Mouse (Mus musculus) spleen, embryonic (tissue): Measurements from ENCODE around the gene Klf6.

ENCODE experiments used
- CTCF ChIA-PET: fragments of 350-600 bp; sonication (Branson Sonifier 250); formaldehyde crosslinking; loops from one replicate; lab custom pipeline; 2022; lab: Charles Lee

The Klf6 gene

DNA sequence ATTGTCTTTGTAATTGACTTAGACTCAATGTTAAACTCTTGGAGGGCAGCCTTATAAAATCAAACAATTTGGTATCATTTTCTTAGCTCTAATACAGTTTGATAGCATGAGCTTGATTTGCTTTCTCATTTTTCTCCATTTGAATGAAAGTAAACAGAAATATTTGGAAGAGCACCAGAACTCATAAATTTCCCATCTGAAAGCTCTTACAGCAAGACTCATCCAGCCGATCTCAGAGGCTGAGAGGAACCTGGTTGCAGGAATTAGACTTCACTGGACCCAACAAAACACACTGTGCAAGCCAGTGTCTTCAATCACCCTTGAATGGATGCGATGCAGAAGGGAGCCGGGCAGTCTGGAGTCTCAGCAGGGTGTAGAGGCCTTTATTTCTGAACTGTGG, 34.6 kb downstream of the Klf6 start:
- CTCF ChIA-PET, result interaction anchor here (0.7 kb wide), 1 partner anchor 82 kb away, joined by 3 read pairs; no protein-coding TSS in a partner anchor

DNA sequence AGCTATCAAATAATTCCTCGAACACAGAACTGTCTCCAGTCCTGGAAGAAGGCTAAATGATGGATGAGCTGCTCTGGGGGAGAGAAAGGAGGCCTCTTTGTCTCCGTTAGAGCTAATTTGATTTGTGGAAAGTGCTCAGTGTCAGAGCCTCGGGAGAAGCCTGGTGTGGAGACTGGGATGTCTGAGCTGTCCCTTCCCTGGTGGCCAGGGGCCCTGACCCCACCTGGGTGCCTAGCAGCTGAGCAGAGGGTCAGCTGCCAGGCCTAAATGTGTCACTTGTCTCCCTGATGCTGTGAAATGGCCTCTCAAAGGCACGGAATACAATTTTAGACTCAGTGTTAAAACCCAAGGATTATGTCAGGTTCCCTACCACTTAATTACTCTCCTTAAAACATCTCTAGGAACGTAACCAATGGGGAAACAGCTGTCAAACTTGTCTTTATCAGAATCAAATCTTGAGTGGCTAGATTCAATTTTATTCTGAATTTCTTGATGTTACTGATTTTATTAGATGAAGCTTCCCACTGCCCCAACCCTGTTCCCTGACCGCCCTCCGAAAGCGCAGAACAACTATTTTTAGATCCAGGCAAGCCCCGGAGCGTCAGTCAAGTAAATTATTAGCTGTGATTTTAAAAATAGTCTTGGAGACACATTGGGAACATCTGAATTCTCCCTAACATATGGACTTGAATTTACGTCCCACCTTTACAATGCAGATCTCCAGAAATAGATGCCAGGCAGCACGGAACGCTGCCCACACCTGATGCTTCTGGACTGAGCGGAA, 36.1 kb downstream of the Klf6 start:
- CTCF ChIA-PET, result no interaction called here

DNA sequence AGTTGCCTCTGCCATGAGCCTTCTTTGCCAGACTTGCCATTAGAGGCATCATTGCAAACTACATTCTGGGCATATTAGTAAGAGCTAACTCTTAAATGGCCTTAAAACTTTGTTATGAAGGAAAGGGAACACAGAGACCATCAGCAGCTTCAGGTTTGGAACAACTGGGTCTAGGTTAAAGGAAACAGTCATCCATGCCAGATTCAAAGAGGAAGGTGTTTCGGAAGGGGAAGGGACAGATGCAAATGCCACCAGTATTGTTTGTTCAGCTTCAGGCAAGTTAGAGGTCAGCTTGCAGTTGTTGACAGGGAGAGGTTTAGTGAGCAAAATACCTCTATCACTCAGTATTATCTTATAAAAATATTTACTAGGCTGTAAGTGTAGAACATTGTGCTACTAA, 37.7 kb downstream of the Klf6 start:
- CTCF ChIA-PET, result no interaction called here

DNA sequence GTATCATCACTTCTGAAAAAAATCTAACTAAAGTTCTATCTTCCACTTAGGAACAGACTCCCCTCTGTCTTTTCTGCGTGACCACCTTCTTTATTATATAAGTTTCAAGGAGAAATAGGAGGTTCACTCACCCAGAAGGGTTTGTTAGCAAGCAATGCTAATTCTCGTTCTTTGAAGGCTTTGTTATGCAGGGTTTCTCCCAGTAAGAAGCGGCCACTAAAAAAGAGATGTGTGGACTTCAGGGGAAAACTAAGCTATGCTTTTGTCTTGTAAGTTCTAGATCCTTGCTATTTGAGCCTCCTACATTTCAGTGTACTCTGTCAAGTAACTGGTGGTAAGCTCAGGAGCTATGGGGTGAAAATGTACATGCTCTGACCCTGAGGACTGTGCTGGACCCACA, 38.4 kb downstream of the Klf6 start:
- CTCF ChIA-PET, result no interaction called here

DNA sequence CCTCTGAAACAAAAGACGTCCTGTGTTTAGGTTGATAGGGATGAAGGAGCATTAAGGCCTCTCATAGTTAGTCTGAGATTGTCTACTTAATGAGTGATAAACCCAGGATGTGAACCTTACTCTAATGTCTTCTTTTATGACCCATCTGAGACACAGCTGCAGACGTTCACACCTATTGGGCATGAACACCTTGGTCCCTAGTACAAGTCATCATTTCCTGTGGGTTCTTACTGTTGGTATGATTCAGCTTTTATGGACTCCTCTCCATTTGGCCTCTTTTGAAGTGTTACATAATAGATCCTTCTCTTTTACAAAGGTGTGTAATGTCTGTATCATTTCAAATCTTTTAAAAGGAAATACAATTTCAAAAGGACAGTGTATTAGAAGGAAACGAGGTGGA, 51.9 kb downstream of the Klf6 start:
- CTCF ChIA-PET, result no interaction called here

DNA sequence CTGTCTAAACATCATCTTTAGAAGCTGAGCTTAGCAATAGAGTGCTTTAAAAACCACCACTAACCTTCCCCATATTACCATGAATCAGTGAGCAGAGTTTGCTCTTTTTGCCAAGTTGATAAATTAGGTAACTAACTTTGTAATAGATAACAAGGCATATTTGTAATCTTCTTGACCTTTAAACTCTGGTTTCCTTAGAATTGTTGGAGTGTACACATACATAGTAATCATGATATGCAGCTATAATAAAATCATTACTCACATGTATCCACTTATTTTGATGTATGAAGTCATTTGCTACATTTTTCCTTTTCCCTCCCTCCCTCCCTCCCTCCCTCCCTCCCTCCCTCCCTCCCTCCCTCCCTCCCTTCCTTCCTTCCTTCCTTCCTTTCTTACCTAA, 56.1 kb downstream of the Klf6 start:
- CTCF ChIA-PET, result no interaction called here

DNA sequence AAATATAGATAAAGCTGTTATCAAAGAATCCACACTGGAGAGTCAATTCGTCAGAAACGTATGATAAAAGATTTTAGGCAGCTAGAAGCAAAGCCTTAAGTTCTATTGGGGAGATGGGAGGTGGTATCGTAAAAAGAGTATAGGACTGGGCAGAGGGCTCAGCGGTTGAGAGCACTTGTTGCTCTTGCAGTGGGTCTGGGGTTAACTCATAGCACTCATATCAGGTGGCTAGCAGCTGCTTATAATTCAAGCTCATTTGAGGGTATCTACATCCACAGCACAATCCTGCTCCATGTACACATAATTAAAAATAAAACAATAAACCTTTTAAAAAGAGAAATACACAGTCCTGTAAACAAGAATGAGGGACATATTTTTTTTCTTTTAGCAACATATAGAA, 58.7 kb downstream of the Klf6 start:
- CTCF ChIA-PET, result no interaction called here
